Mouse (Mus musculus) ES-Bruce4 (cell line): ENCODE results near the gene Rpp30.

Experiments
- CTCF ChIP-seq: IDR thresholded peaks from one replicate; pipeline ENCODE4 v1.8.1; 2011; ENCODE audit warnings: low read depth, low read length
- POLR2A ChIP-seq: IDR thresholded peaks from one replicate; pipeline ENCODE4 v1.8.1; 2011; ENCODE audit warnings: low read length; ENCODE audit not compliant: insufficient read depth

DNA sequence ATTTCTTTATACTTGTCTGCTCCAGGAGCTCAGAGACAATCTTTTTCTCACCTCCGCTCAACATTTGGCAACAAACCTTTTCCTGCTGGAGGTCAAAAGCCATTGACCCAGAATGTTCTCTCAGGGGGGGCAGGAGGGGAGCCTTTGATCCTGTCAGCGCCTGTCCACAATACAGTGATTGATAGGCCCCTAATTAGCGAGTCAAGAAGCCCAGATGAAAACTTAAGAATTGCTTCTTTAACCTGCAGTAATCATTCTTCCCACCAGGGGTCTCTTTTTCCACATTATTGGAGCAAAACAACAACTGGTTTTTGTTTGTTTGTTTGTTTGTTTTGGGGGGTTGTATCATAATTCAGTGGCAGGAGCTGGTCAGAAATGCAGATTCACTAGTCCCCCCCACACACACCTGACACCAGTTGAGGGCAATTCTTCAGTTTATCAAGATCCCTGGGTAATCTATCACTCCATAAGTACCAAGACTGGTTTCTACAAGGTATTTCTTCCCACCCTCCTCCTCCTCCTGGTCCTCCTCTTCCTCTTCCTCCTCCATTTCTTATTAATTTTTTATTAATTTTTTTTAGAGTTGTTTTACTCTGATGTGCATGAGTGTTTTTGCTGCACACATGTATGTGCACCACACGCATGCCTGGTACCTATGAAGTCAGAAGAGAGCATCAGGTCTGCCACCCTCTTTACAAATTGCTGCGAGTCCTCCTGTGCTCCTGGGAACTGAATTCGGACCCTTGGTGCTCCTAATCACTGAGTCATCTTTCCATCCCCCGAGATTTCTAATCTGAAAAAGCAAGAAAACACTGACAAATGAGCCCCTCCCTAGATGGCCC lies 27.8 kb downstream of the Rpp30 start:
- TF ChIP-seq POLR2A, result no peak
- no peak for TF ChIP-seq CTCF
